Mouse (Mus musculus) myocyte (in vitro differentiated cells): ENCODE data around the gene Ncapg2. TPM values are rescaled to one million over a fixed set of nuclear protein-coding genes. Genes with fewer than 3 reads are reported as not detected.

Experiments used
- H3K27me3 ChIP-seq: one replicate; pipeline ENCODE4 v1.6.1; 2011; ENCODE audit not compliant: control insufficient read depth, insufficient read depth, insufficient read length
- H3K36me3 ChIP-seq: one replicate; pipeline ENCODE4 v1.6.1; 2011; ENCODE audit not compliant: control insufficient read depth, insufficient read depth
- H3K4me2 ChIP-seq: one replicate; pipeline ENCODE4 v1.6.1; 2011; ENCODE audit warnings: low read depth, control low read depth
- H3K4me3 ChIP-seq: one replicate; pipeline ENCODE4 v1.5.1; 2011; ENCODE audit warnings: mild to moderate bottlenecking, control low read depth, moderate library complexity
- H3K79me2 ChIP-seq: one replicate; pipeline ENCODE4 v1.6.1; 2011; ENCODE audit not compliant: control insufficient read depth, insufficient read depth
- H3ac ChIP-seq: one replicate; pipeline ENCODE4 v1.6.1; 2011; ENCODE audit not compliant: control insufficient read depth, insufficient read length
- CEBPB ChIP-seq: IDR thresholded peaks from 2 replicates; pipeline ENCODE4 v1.6.1; 2011; ENCODE audit warnings: mild to moderate bottlenecking, moderate library complexity; ENCODE audit not compliant: poor library complexity, insufficient read depth, severe bottlenecking
- E2F4 ChIP-seq: IDR thresholded peaks from one replicate; pipeline ENCODE4 v1.6.1; 2011; ENCODE audit warnings: mild to moderate bottlenecking, control low read depth, moderate library complexity; ENCODE audit not compliant: insufficient read depth
- MAX ChIP-seq: IDR thresholded peaks from one replicate; pipeline ENCODE4 v1.6.1; 2011; ENCODE audit warnings: low read depth, mild to moderate bottlenecking, control low read depth
- MYOD1 ChIP-seq, 3 experiments: IDR thresholded peaks; one replicate each; pipeline ENCODE4 v1.6.1; 2011; ENCODE audit warnings: control low read depth in 2 of 3, low read depth in 2 of 3, mild to moderate bottlenecking in 2 of 3, moderate library complexity in 1 of 3; ENCODE audit not compliant: insufficient read length in 2 of 3, control insufficient read depth in 1 of 3
- MYOG ChIP-seq, 3 experiments: IDR thresholded peaks; one replicate each; pipeline ENCODE4 v1.6.1; 2011; ENCODE audit warnings: control low read depth in 2 of 3, low read depth in 2 of 3, mild to moderate bottlenecking in 2 of 3; ENCODE audit not compliant: insufficient read length in 2 of 3, control insufficient read depth in 1 of 3, insufficient read depth in 1 of 3
- POLR2A ChIP-seq: IDR thresholded peaks from one replicate; pipeline ENCODE4 v1.6.1; 2011; ENCODE audit warnings: low read depth, mild to moderate bottlenecking, control low read depth, moderate library complexity; ENCODE audit not compliant: insufficient read length
- POLR2AphosphoS2 ChIP-seq: IDR thresholded peaks from one replicate; pipeline ENCODE4 v1.6.1; 2011; ENCODE audit warnings: low read depth, control low read depth; ENCODE audit not compliant: insufficient read length
- REST ChIP-seq: IDR thresholded peaks from one replicate; pipeline ENCODE4 v1.6.1; 2011; ENCODE audit warnings: mild to moderate bottlenecking, control low read depth, moderate library complexity; ENCODE audit not compliant: insufficient read depth, insufficient read length
- SRF ChIP-seq: IDR thresholded peaks from one replicate; pipeline ENCODE4 v1.6.1; 2011; ENCODE audit warnings: low read depth; ENCODE audit not compliant: control insufficient read depth, insufficient read length
- TCF12 ChIP-seq: IDR thresholded peaks from one replicate; pipeline ENCODE4 v1.6.1; 2011; ENCODE audit warnings: mild to moderate bottlenecking, control low read depth; ENCODE audit not compliant: poor library complexity, insufficient read depth, severe bottlenecking
- TCF3 ChIP-seq: IDR thresholded peaks from one replicate; pipeline ENCODE4 v1.6.1; 2011; ENCODE audit warnings: low read depth, control low read depth; ENCODE audit not compliant: insufficient read length
- USF1 ChIP-seq: IDR thresholded peaks from one replicate; pipeline ENCODE4 v1.6.1; 2011; ENCODE audit warnings: low read depth, mild to moderate bottlenecking, control low read depth, moderate library complexity
- polyA plus RNA-seq: library from polyadenylated mRNA; unstranded; fragments of >200 nt; fragmentation: generic; extraction: Trizol; gene quantifications from one replicate; pipeline ENCODE4 v1.2.1, GENCODE M21; 2012; ENCODE audit warnings: missing spikeins

Ncapg2 gene
- polyA plus RNA-seq, 1 experiment = 4.4 TPM

GRCm38 (mm10) chr12:116394327-116394726 lies 10.9 kb upstream of the Ncapg2 start:
- Histone ChIP-seq H3K79me2 (no peaks in the 10 kb centered on the region), H3K36me3 (no peaks in the 10 kb centered on the region), H3K4me3 (no peak overlapping the region), H3K27me3 (no peaks in the 10 kb centered on the region), H3ac (no peak overlapping the region), H3K4me2 (no peak overlapping the region)
- TF ChIP-seq POLR2AphosphoS2 = no peak
- no peak for TF ChIP-seq TCF3
- TF ChIP-seq POLR2A = no peak
- no peak for TF ChIP-seq MYOD1 (IDR thresholded peaks at IDR 0.05; ENCODE audit: control insufficient read depth in 1 of 3, insufficient read length in 2 of 3, low read depth in 2 of 3)
- TF ChIP-seq USF1 = no peak
- TF ChIP-seq SRF = no peak
- no peak for TF ChIP-seq REST
- TF ChIP-seq TCF12 = no peak
- no peak for TF ChIP-seq CEBPB
- TF ChIP-seq E2F4 = no peak

- no peak overlapping the region for H3K4me3 ChIP-seq
- H3K36me3 ChIP-seq = no peaks in the 10 kb centered on the region
- peak; percentile 30 for TF ChIP-seq TCF3
- peak; percentile 12; the same call in 1 of the 2 replicates for TF ChIP-seq CEBPB
- TF ChIP-seq MYOD1 (IDR thresholded peaks at IDR 0.05; ENCODE audit: control insufficient read depth in 1 of 3, insufficient read length in 2 of 3, low read depth in 2 of 3) = peak; percentile 52 to 91 (median 85)
- TF ChIP-seq POLR2AphosphoS2 = no peak
- TF ChIP-seq E2F4 = no peak
- TF ChIP-seq MYOG (IDR thresholded peaks at IDR 0.05; ENCODE audit: control insufficient read depth in 1 of 3, insufficient read depth in 1 of 3, insufficient read length in 2 of 3, low read depth in 2 of 3) = peak; percentile 52 to 98 (median 89)
- TF ChIP-seq REST = no peak
- TF ChIP-seq TCF12 = peak; percentile 30
- TF ChIP-seq POLR2A = no peak
- TF ChIP-seq MAX = no peak
- no peak for TF ChIP-seq SRF
- no peak for TF ChIP-seq USF1
- H3K4me2 ChIP-seq = no peak overlapping the region
- H3K27me3 ChIP-seq = no peaks in the 10 kb centered on the region
- H3ac ChIP-seq = no peak overlapping the region
- H3K79me2 ChIP-seq = no peaks in the 10 kb centered on the region
These were observed 9.9 kb upstream of the Ncapg2 start for GRCm38 (mm10) chr12:116395312-116395711.

- H3K36me3 ChIP-seq = no peaks in the 10 kb centered on the region
- TF ChIP-seq CEBPB (no peak), POLR2A (no peak), MYOG (IDR thresholded peaks at IDR 0.05; ENCODE audit: control insufficient read depth in 1 of 3, insufficient read depth in 1 of 3, insufficient read length in 2 of 3, low read depth in 2 of 3) (no peak), USF1 (no peak), TCF3 (no peak), MAX (no peak), MYOD1 (IDR thresholded peaks at IDR 0.05; ENCODE audit: control insufficient read depth in 1 of 3, insufficient read length in 2 of 3, low read depth in 2 of 3) (no peak), E2F4 (no peak), SRF (no peak), REST (no peak), TCF12 (no peak), POLR2AphosphoS2 (no peak)
- no peaks in the 10 kb centered on the region for H3K27me3 ChIP-seq
- H3K4me2 ChIP-seq = no peak overlapping the region
- no peaks in the 10 kb centered on the region for H3K79me2 ChIP-seq
- H3K4me3 ChIP-seq = no peak overlapping the region
- no peak overlapping the region for H3ac ChIP-seq
These were observed 9.0 kb upstream of the Ncapg2 start for GRCm38 (mm10) chr12:116396072-116396695.

GRCm38 (mm10) chr12:116404012-116404679 lies 1.1 kb upstream of the Ncapg2 start:
- H3K36me3 ChIP-seq = no peaks in the 10 kb centered on the region
- peak overlapping the region; percentile 51 for H3K4me3 ChIP-seq
- TF ChIP-seq TCF12 (no peak), REST (no peak), MYOD1 (IDR thresholded peaks at IDR 0.05; ENCODE audit: control insufficient read depth in 1 of 3, insufficient read length in 2 of 3, low read depth in 2 of 3) (no peak), MYOG (IDR thresholded peaks at IDR 0.05; ENCODE audit: control insufficient read depth in 1 of 3, insufficient read depth in 1 of 3, insufficient read length in 2 of 3, low read depth in 2 of 3) (no peak), TCF3 (no peak), MAX (no peak), SRF (no peak), POLR2A (no peak)
- no peak overlapping the region for H3ac ChIP-seq
- peaks cover 19% of the 10 kb centered on the region for H3K79me2 ChIP-seq
- H3K27me3 ChIP-seq = no peaks in the 10 kb centered on the region
- no peak overlapping the region for H3K4me2 ChIP-seq
